Mouse (Mus musculus) liver, postnatal 0 days (tissue): Measurements from ENCODE around the gene Sdhd. TPM values are rescaled to one million over a fixed set of nuclear protein-coding genes. Genes with fewer than 3 reads are reported as not detected.

ENCODE experiments used
- ATAC-seq: fragments of 200-750 bp; cut with Nextera tagmentation; 2 replicates; pipeline ENCODE4 v1.8.0; 2017; ENCODE audit warnings: mild to moderate bottlenecking, moderate library complexity
- DNase-seq: peaks from one replicate; pipeline ENCODE4 v3.0.0-alpha.2; 2016
- H3K27ac ChIP-seq: fragments of 300-500 bp; sonication (generic); 2 replicates; pipeline ENCODE4 v1.5.1; 2014; ENCODE audit warnings: antibody characterized with exemption, moderate library complexity, mild to moderate bottlenecking, low read depth
- H3K27me3 ChIP-seq: fragments of 300-500 bp; sonication (generic); 2 replicates; pipeline ENCODE4 v1.6.1; 2014; ENCODE audit warnings: low read length, control low read depth, mixed read lengths; ENCODE audit not compliant: insufficient read depth
- H3K36me3 ChIP-seq: fragments of 300-500 bp; sonication (generic); replicated peaks from 2 replicates; pipeline ENCODE4 v1.6.1; 2014; ENCODE audit warnings: mild to moderate bottlenecking, control low read depth, low read length, moderate library complexity, mixed read lengths; ENCODE audit not compliant: insufficient read depth
- H3K4me1 ChIP-seq: fragments of 300-500 bp; sonication (generic); 2 replicates; pipeline ENCODE4 v1.6.1; 2014; ENCODE audit warnings: antibody characterized with exemption, mild to moderate bottlenecking, control low read depth; ENCODE audit not compliant: insufficient read depth
- H3K4me2 ChIP-seq: fragments of 300-500 bp; sonication (generic); 2 replicates; pipeline ENCODE4 v1.6.1; 2014; ENCODE audit warnings: low read depth, mild to moderate bottlenecking, low read length, moderate library complexity, mixed read lengths
- H3K4me3 ChIP-seq: fragments of 300-500 bp; sonication (generic); 2 replicates; pipeline ENCODE4 v1.5.1; 2014; ENCODE audit warnings: low read depth, low read length
- H3K9ac ChIP-seq: fragments of 300-500 bp; sonication (generic); replicated peaks from 2 replicates; pipeline ENCODE4 v1.6.1; 2014; ENCODE audit warnings: mild to moderate bottlenecking, moderate library complexity
- H3K9me3 ChIP-seq: fragments of 300-500 bp; sonication (generic); 2 replicates; pipeline ENCODE4 v1.6.1; 2016; ENCODE audit warnings: mild to moderate bottlenecking, control low read depth, low read length, mixed read lengths
- CTCF ChIP-seq: sonication (generic); IDR thresholded peaks from 2 replicates; pipeline ENCODE4 v1.5.1; 2016; ENCODE audit warnings: antibody characterized with exemption, low read depth
- EP300 ChIP-seq: IDR thresholded peaks from 2 replicates; pipeline ENCODE4 v1.6.1; 2016; ENCODE audit warnings: antibody characterized with exemption, low read depth, mild to moderate bottlenecking
- WGBS: fragments of 180-500 bp; shearing (Covaris S2); extraction: QIAGEN DNeasy Blood & Tissue Kit; methylation state at CpG from one replicate; pipeline ENCODE4 v1.1.7; 2014; ENCODE audit not compliant: insufficient replicate concordance; 5-methylcytosine and 5-hydroxymethylcytosine counted together
- polyA plus RNA-seq: library from polyadenylated mRNA; unstranded; fragments of >200 nt; fragmentation: Nextera tagmentation; extraction: Ambion mirVana; gene quantifications from 2 replicates; pipeline ENCODE4 v1.2.1, GENCODE M21; 2015

The Sdhd gene
- polyA plus RNA-seq, 1 experiment from 2014 or later = 476 TPM

DNA sequence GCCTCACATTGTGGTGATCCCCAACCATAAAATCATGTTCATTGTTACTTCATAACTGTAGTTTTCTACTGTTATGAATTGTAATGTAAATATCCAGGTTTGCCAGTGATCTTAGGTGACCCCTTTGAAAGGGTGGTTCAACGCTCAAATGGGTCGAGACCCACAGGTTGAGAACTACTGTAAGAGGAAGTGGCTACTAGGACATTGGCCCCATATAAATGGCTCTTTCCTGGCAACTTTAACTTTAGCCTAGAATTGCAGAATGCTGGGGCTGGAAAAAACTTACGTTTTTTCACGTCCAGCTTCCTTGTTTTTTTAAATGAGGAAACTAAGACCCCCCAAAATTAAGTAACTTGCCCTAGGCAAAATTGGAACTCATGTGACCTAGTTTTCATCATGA lies 36.2 kb downstream of the Sdhd start:
- DNase-seq = no peak
- no peak overlapping the region for H3K9ac ChIP-seq
- no peak for ATAC-seq
- H3K4me1 ChIP-seq = no peaks in the 10 kb centered on the region
- TF ChIP-seq EP300 (peak; percentile 22; the same call in 1 of the 2 replicates), CTCF (no peak)
- 57% methylated on average over 4 of the region's 4 CpGs for WGBS
- no peak overlapping the region for H3K4me2 ChIP-seq
- no peaks in the 10 kb centered on the region for H3K27me3 ChIP-seq
- H3K27ac ChIP-seq = no peak overlapping the region
- H3K4me3 ChIP-seq = no peak overlapping the region
- no peaks in the 10 kb centered on the region for H3K36me3 ChIP-seq
- no peaks in the 10 kb centered on the region for H3K9me3 ChIP-seq

DNA sequence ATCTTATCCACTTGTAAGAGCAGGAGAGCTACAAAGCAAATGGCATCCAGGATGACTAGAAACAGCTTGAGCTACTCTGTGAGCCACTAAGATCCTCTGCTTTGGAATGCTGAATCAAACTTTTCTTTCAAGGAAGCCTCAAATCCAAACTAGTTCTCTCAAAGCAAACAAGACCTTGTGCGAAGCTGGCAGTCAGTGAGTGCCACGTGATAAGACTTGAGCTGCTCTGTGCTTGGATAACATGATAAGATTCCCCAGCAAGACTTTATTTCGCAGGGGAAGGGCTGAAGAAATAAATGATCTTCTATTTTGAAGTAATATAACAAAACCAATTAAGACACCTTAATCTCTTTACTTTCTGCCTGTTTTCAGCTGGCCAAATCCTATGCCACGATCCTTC lies 37.7 kb downstream of the Sdhd start:
- no peaks in the 10 kb centered on the region for H3K9me3 ChIP-seq
- TF ChIP-seq CTCF (no peak), EP300 (no peak)
- no peak overlapping the region for H3K4me2 ChIP-seq
- H3K27me3 ChIP-seq = no peaks in the 10 kb centered on the region
- H3K36me3 ChIP-seq = no peaks in the 10 kb centered on the region
- 43% methylated on average over 4 of the region's 4 CpGs for WGBS
- no peak for DNase-seq
- ATAC-seq = no peak
- no peak overlapping the region for H3K4me3 ChIP-seq
- no peaks in the 10 kb centered on the region for H3K4me1 ChIP-seq
- no peak overlapping the region for H3K9ac ChIP-seq
- no peak overlapping the region for H3K27ac ChIP-seq

DNA sequence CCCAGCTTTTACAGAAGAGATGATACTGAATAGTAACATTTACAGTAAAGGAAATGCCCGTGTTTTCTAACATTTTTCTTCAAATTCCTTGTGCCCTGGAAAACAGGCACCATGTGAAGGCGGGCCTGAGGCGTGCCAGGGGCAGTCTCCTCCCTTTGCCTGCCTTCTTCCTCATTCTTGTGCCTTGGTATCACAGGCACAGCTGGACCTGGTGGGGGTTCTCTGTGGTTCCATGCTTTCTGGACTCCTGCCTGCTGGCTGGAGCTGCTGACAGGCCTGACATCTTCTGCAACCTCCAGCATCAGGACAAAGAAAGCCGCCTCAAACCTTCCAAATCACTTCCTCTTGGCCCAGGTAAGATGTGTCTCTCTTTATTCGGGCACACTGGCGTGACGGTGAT lies 38.4 kb downstream of the Sdhd start:
- Histone ChIP-seq H3K4me3 (no peak overlapping the region), H3K27ac (no peak overlapping the region), H3K9ac (no peak overlapping the region), H3K36me3 (no peaks in the 10 kb centered on the region), H3K4me2 (no peak overlapping the region), H3K4me1 (no peaks in the 10 kb centered on the region), H3K27me3 (no peaks in the 10 kb centered on the region), H3K9me3 (no peaks in the 10 kb centered on the region)
- TF ChIP-seq CTCF (no peak), EP300 (no peak)
- DNase-seq (no peak), ATAC-seq (no peak)
- 69% methylated on average over 7 of the region's 7 CpGs for WGBS

DNA sequence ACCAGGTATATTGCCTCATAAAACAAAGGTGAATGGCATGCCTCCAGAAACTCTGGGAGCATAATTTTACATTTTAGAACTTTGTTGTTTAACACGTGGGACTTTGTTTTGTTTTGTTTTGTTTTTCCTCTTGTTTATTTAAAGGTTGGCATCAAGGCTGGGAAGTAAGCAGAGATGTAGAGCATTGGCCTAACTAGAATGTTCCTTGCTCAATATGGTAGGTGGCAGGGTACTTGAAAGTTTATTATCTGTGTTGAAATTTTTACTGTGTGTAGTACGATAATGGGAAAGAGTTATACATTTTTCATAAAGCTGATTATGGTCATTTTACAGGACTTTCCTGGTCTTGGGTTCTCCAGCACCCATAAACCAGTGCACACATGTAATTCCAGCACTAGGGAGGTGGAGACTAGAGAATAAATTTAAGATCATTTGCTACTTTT lies 41.7 kb downstream of the Sdhd start:
- no peaks in the 10 kb centered on the region for H3K4me1 ChIP-seq
- ATAC-seq (no peak), DNase-seq (no peak)
- no peaks in the 10 kb centered on the region for H3K27me3 ChIP-seq
- H3K4me3 ChIP-seq = no peak overlapping the region
- no peak overlapping the region for H3K9ac ChIP-seq
- TF ChIP-seq CTCF (no peak), EP300 (no peak)
- H3K9me3 ChIP-seq = no peaks in the 10 kb centered on the region
- WGBS = 70% methylated on average over 2 of the region's 2 CpGs
- no peak overlapping the region for H3K27ac ChIP-seq
- no peak overlapping the region for H3K4me2 ChIP-seq
- H3K36me3 ChIP-seq = no peaks in the 10 kb centered on the region

DNA sequence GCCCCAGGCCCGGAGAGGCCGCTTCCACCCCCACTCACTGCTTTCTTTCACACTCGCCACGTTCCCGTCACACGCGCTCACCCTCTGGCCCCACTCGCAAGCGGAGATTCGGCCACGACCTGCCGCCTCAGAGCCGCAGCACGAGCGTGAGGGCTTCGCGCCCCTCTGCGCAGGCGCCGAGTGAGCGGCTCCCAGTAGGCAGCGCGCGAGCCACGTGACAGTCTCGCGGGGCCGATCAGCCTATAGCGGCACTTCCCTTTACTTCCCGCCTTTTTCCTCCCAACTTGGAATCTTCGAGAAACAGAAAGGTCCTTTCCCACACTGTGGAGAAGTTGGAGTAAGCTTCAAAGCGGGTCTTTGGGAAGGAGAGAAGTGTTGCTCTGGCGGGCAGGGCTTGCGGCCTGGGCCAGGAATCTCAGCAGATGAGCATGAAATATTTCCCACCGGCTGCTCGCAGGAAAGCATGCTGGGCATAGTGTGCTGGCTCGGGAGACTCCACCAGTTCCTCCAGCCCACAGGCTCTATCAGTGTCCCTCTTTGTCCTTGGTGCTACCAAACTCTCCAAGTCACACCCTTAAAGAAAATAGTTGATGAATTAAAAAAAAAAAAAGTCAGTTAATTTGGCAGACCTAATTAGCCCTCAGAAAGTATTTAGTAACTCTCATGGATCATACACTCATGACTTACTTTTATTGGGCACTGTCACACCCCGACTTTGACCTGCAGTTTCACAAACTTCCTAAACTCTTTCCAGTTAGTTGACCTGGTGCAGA lies 42.3 kb downstream of the Sdhd start, which contains the start of gene Tex12:
Gene Tex12 (minus strand): TSS at position 181 of the 773 bp plus-strand sequence.
- H3K4me2 ChIP-seq = no peak within 1 kb of the TSS
- no peak within 1 kb of the TSS for H3K27ac ChIP-seq
- no peak within 1 kb of the TSS for H3K4me3 ChIP-seq
- H3K4me1 ChIP-seq = no peaks in the 10 kb centered on the region
- DNase-seq (no peak), ATAC-seq (peak; percentile 67)
- H3K9ac ChIP-seq = no peak within 1 kb of the TSS
- H3K36me3 ChIP-seq = no peaks in the 10 kb centered on the region
- no peaks in the 10 kb centered on the region for H3K9me3 ChIP-seq
- 84% methylated on average over 38 of the region's 38 CpGs for WGBS
- no peaks in the 10 kb centered on the region for H3K27me3 ChIP-seq
- TF ChIP-seq EP300 (no peak), CTCF (no peak)

DNA sequence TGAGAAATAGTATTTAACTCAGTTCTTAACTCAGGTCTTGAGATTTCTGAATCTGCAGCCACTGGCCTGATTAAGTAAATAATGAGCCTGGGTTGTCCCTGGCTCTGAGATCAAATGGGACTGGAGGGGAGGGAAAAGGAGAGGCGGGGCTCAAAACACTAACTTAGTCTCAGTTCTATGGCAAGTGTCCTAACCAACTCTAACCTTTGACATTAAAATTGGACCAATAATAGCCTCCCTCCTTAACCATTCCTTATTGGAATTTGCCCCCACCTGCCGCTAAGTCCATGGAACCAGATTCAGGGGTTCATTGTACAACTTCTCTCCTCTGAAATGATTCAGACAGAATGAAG lies 48.5 kb downstream of the Sdhd start, which contains the start of gene Bco2:
Gene Bco2 (minus strand): TSS at position 88 of the 353 bp plus-strand sequence.
- TF ChIP-seq EP300 = no peak
- no peak for TF ChIP-seq CTCF
- Histone ChIP-seq H3K4me2 (peak within 1 kb of the TSS; percentile 65), H3K36me3 (no peaks in the 10 kb centered on the region), H3K9ac (peak within 1 kb of the TSS; percentile 50), H3K4me1 (peaks cover 7% of the 10 kb centered on the region; the same call in 1 of the 2 replicates), H3K27ac (peak within 1 kb of the TSS; percentile 84), H3K9me3 (no peaks in the 10 kb centered on the region), H3K4me3 (peak within 1 kb of the TSS; percentile 37), H3K27me3 (no peaks in the 10 kb centered on the region)
- peak; percentile 89 for ATAC-seq
- 52% methylated on average over 2 of the region's 2 CpGs for WGBS
- DNase-seq = no peak
